Mouse (Mus musculus) ES-Bruce4 (cell line): Measurements from ENCODE around the gene Etv6.

Experiments used
- CTCF ChIP-seq: IDR thresholded peaks from one replicate; pipeline ENCODE4 v1.8.1; 2011; ENCODE audit warnings: low read depth, low read length
- POLR2A ChIP-seq: IDR thresholded peaks from one replicate; pipeline ENCODE4 v1.8.1; 2011; ENCODE audit warnings: low read length; ENCODE audit not compliant: insufficient read depth

- TF ChIP-seq CTCF: no peak
- TF ChIP-seq POLR2A: no peak
Measured at GRCm38 (mm10) chr6:134186286-134186903, 150.9 kb downstream of the Etv6 start.
